Mouse (Mus musculus): Measurements from ENCODE around the gene Adh1. TPM values are rescaled to one million over a fixed set of nuclear protein-coding genes. Genes with fewer than 3 reads are reported as not detected.

The Adh1 gene
- total RNA-seq, 2 experiments from 2014 or later = not detected

DNA sequence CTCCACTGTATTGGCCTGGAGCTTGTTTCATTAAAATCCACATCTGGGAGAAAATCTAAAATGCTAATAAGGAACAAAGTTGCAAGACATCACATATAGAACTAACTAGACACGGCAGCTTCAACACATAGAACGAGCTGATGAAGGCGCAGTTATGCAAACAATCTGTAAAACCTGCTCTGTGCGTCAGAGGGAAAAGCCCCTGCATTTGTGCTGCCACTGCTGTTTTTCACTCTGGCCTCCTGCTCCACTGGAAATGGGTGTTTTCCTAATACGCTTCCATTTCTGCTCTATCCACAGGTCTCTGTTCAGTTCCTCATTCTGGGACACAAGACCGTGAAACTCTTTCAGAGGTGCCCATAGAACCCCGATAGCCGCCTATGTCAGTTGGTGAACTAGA, 73.1 kb downstream of the Adh1 start:
- ATAC-seq (replicated peaks; ENCODE audit: poor library complexity, severe bottlenecking) = no peak

DNA sequence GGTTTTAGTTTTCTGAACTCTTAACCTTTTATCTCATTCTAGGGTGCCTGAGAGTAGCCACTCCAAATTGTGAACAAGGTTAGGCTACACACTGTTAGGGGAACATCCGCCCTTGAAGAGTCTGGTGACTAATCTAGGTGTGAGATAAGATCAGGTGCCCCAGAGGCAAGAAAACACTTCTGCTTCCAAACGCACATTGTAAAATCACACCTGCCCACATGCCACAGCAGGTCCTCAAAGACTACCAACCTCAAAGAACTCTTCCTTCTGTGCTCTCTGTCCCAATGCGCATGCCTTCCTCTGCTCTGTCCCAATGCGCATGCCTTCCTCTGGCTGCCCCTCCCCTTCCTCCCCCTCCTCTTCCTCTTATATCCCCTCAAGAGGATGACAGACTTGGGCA, 73.5 kb downstream of the Adh1 start:
- ATAC-seq (replicated peaks; ENCODE audit: poor library complexity, severe bottlenecking) = peak; percentile 35; the same call in 1 of the 2 replicates

DNA sequence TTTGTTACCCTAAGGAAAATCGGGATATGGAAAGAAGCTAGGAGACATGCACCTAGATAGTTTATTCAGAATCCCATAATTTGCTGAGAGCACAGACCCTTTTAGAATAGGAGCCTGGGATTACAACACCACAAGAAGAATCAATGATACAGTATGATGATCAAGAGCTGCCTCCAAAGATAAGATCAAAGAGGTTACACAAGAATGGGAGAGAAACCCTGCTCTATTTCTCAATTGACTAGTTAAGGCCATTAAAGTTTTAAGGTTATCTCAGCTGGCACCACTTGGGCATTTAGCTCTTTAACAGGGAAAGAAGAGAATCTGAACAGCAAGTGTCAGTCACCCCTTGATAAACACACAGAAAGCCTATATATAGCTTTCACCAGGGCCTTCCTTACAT, 74.8 kb downstream of the Adh1 start:
- no peak for ATAC-seq (replicated peaks; ENCODE audit: poor library complexity, severe bottlenecking)

DNA sequence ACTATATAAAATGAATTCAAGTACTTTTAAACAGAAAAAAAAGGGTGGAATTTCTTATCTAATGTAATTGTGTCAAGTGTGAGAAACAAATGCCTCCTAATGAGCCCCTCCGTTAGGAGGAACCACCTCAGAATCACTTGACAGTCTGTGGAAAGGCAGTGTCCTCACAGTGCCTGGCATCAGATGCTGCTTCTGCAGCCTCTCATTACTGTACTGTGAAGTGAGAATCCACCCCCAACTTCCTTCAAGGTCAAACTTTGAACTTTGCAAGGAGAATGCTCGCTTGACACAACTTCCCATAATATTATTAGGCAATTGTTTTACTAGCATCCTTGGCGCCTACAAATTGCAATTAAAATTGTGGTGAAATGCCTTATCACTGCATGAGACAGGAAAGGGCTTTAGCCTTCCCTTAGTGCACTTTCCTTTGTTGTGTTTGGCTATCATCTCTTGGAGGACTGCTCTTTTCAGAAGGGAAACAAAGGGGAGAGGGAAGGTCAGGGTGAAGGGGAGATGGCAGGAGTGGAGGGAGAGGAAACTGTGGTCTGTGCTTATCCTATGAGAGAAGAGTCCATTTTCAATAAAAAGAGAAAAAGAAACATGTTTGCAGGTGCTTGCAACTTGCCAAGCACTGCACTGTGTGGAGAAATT, 75.4 kb downstream of the Adh1 start:
- peak; percentile 48 for ATAC-seq (replicated peaks; ENCODE audit: poor library complexity, severe bottlenecking)

Other genes with a start within 250 kb of the Adh1 start
- not detected in 2 replicates for gene 1110002E22Rik, start 195.9 kb upstream of the Adh1 start, total RNA-seq (2014; fragmentation: Nextera tagmentation)
- gene 1110002E22Rik, start 195.9 kb upstream of the Adh1 start, total RNA-seq (2017) = not detected in 2 replicates
- not detected in 2 replicates for gene Gm5105, start 193.6 kb upstream of the Adh1 start, total RNA-seq (2014; fragmentation: Nextera tagmentation)
- gene Gm5105, start 193.6 kb upstream of the Adh1 start, total RNA-seq (2017) = not detected in 2 replicates
- 3.9 and 9.1 TPM in 2 replicates for gene Trmt10a, start 117.5 kb upstream of the Adh1 start, total RNA-seq (2014; fragmentation: Nextera tagmentation)
- 11.0 and 20.0 TPM in 2 replicates for gene Trmt10a, start 117.5 kb upstream of the Adh1 start, total RNA-seq (2017)
- gene Mttp, start 116.0 kb upstream of the Adh1 start, total RNA-seq (2014; fragmentation: Nextera tagmentation) = 2.2 and 2.5 TPM in 2 replicates
- gene Mttp, start 116.0 kb upstream of the Adh1 start, total RNA-seq (2017) = 2.3 and 4.7 TPM in 2 replicates
- not detected in 2 replicates for gene 4930579F01Rik, start 67.2 kb upstream of the Adh1 start, total RNA-seq (2014; fragmentation: Nextera tagmentation)
- gene 4930579F01Rik, start 67.2 kb upstream of the Adh1 start, total RNA-seq (2017) = not detected in 2 replicates
- not detected in 2 replicates for gene Adh7, start 43.2 kb upstream of the Adh1 start, total RNA-seq (2014; fragmentation: Nextera tagmentation)
- not detected in 2 replicates for gene Adh7, start 43.2 kb upstream of the Adh1 start, total RNA-seq (2017)
- not detected in 2 replicates for gene Adh6a, start 52.3 kb downstream of the Adh1 start, total RNA-seq (2014; fragmentation: Nextera tagmentation)
- gene Adh6a, start 52.3 kb downstream of the Adh1 start, total RNA-seq (2017) = not detected in 2 replicates
- gene Adh6b, start 80.8 kb downstream of the Adh1 start, total RNA-seq (2014; fragmentation: Nextera tagmentation) = not detected in 2 replicates
- not detected in 2 replicates for gene Adh6b, start 80.8 kb downstream of the Adh1 start, total RNA-seq (2017)
- not detected in 2 replicates for gene Adh4, start 154.5 kb downstream of the Adh1 start, total RNA-seq (2014; fragmentation: Nextera tagmentation)
- not detected in 2 replicates for gene Adh4, start 154.5 kb downstream of the Adh1 start, total RNA-seq (2017)
- 108 and 128 TPM in 2 replicates for gene Adh5, start 182.1 kb downstream of the Adh1 start, total RNA-seq (2014; fragmentation: Nextera tagmentation)
- gene Adh5, start 182.1 kb downstream of the Adh1 start, total RNA-seq (2017) = 131 and 164 TPM in 2 replicates
- 38.7 and 45.3 TPM in 2 replicates for gene Metap1, start 228.5 kb downstream of the Adh1 start, total RNA-seq (2014; fragmentation: Nextera tagmentation)
- gene Metap1, start 228.5 kb downstream of the Adh1 start, total RNA-seq (2017) = 45.5 and 54.0 TPM in 2 replicates